Mouse (Mus musculus): Measurements from ENCODE around the gene Stk4. TPM values are rescaled to one million over a fixed set of nuclear protein-coding genes. Genes with fewer than 3 reads are reported as not detected.

Stk4 gene
- polyA plus RNA-seq, 1 experiment: 18.3 TPM

GRCm38 (mm10) chr2:164079488-164079887, 9.4 kb downstream of the Stk4 start:
- DNase-seq (ENCODE audit: low spot score): no peak

GRCm38 (mm10) chr2:164081577-164081976, 11.5 kb downstream of the Stk4 start:
- no peak for DNase-seq (ENCODE audit: low spot score)

GRCm38 (mm10) chr2:164082175-164082574, 12.1 kb downstream of the Stk4 start:
- DNase-seq (ENCODE audit: low spot score): no peak

GRCm38 (mm10) chr2:164083609-164084341, 13.7 kb downstream of the Stk4 start:
- DNase-seq (ENCODE audit: low spot score): no peak

GRCm38 (mm10) chr2:164084342-164084700, 14.2 kb downstream of the Stk4 start:
- no peak for DNase-seq (ENCODE audit: low spot score)

GRCm38 (mm10) chr2:164087416-164088017, 17.4 kb downstream of the Stk4 start:
- DNase-seq (ENCODE audit: low spot score): no peak

GRCm38 (mm10) chr2:164089508-164089907, 19.4 kb downstream of the Stk4 start:
- no peak for DNase-seq (ENCODE audit: low spot score)

- DNase-seq (ENCODE audit: low spot score): no peak
Observed at GRCm38 (mm10) chr2:164094152-164094551, 24.0 kb downstream of the Stk4 start.

GRCm38 (mm10) chr2:164098603-164099250, 28.6 kb downstream of the Stk4 start:
- no peak for DNase-seq (ENCODE audit: low spot score)

- DNase-seq (ENCODE audit: low spot score): no peak
Observed at GRCm38 (mm10) chr2:164101936-164102335, 31.8 kb downstream of the Stk4 start.

- no peak for DNase-seq (ENCODE audit: low spot score)
Observed at GRCm38 (mm10) chr2:164102366-164102765, 32.2 kb downstream of the Stk4 start.

- no peak for DNase-seq (ENCODE audit: low spot score)
Observed at GRCm38 (mm10) chr2:164103501-164103900, 33.4 kb downstream of the Stk4 start.

- no peak for DNase-seq (ENCODE audit: low spot score)
Observed at GRCm38 (mm10) chr2:164106287-164107035, 36.3 kb downstream of the Stk4 start.

- DNase-seq (ENCODE audit: low spot score): no peak
Observed at GRCm38 (mm10) chr2:164107125-164107874, 37.2 kb downstream of the Stk4 start.

GRCm38 (mm10) chr2:164108501-164108900, 38.4 kb downstream of the Stk4 start:
- DNase-seq (ENCODE audit: low spot score): no peak

GRCm38 (mm10) chr2:164111546-164111945, 41.4 kb downstream of the Stk4 start:
- DNase-seq (ENCODE audit: low spot score): no peak

- no peak for DNase-seq (ENCODE audit: low spot score)
Observed at GRCm38 (mm10) chr2:164114051-164114450, 43.9 kb downstream of the Stk4 start.

- DNase-seq (ENCODE audit: low spot score): no peak
Observed at GRCm38 (mm10) chr2:164115531-164115930, 45.4 kb downstream of the Stk4 start.

GRCm38 (mm10) chr2:164119503-164119902, 49.4 kb downstream of the Stk4 start:
- DNase-seq (ENCODE audit: low spot score): no peak

GRCm38 (mm10) chr2:164123169-164123766, 53.1 kb downstream of the Stk4 start:
- DNase-seq (ENCODE audit: low spot score): no peak

- DNase-seq (ENCODE audit: low spot score): no peak
Observed at GRCm38 (mm10) chr2:164126533-164126955, 56.4 kb downstream of the Stk4 start.
